Mouse (Mus musculus): ENCODE measurements around the gene Gm9045. TPM values are rescaled to one million over a fixed set of nuclear protein-coding genes. Genes with fewer than 3 reads are reported as not detected.
"Not testable (repeated sequence)": the region's sequence is repeated elsewhere in the genome, so short reads cannot be mapped to it uniquely, and the experiment has no call there.

Gm9045 gene
- polyA plus RNA-seq (2012; rRNA removed) = 0.05 TPM in 1 of 2 replicates, not detected in the other

- not testable (repeated sequence) for DNase-seq (ENCODE audit: low read depth, low spot score)
- no CpG with 5 or more reads among the region's 14 CpGs for WGBS
Observed at GRCm38 (mm10) chr10:118337731-118338130, at the start of gene Gm9045. Gene Gm9045 (minus strand): TSS chr10:118337831.

GRCm38 (mm10) chr10:118370443-118370842 is 32.8 kb upstream of the Gm9045 start:
- 1% methylated on average over 10 of the region's 10 CpGs for WGBS
- DNase-seq (ENCODE audit: low read depth, low spot score) = peak; percentile 42

GRCm38 (mm10) chr10:118369518-118369917 is 31.9 kb upstream of the Gm9045 start:
- WGBS = 60% methylated on average over 9 of the region's 9 CpGs
- no peak for DNase-seq (ENCODE audit: low read depth, low spot score)

DNA sequence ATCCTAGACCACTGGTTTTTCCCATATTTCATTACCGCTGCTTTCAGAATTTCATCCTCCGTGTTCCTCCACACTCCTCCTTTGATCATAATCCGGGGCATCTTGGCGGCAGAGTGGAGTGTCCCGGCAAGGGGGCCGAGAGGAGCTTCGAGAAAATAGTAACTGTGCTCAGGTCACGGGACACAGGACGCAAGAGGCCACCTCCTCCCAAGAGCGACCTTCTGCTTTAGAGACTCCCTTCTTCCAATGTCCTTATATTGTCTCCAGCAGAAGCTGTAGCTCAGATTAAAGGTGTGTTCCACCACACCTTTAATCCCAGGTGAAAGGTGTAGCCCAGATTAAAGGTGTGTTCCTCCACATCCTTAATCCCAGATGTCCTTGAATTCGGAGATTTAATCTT is 16.4 kb upstream of the Gm9045 start, which contains the start of gene Gm9049:
Gene Gm9049 (minus strand): TSS at position 101 of the 400 bp plus-strand sequence.
- no CpG with 5 or more reads among the region's 11 CpGs for WGBS

DNA sequence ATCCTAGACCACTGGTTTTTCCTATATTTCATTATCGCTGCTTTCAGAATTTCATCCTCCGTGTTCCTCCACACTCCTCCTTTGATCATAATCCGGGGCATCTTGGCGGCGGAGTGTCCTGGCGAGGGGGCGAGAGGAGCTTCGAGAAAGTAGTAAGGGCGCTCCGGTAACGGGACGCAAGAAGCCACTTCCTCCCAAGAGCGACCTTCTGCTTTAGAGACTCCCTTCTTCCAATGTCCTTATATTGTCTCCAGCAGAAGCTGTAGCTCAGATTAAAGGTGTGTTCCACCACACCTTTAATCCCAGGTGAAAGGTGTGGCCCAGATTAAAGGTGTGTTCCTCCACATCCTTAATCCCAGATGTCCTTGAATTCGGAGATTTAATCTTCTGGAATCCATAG is 10.9 kb upstream of the Gm9045 start, which contains the start of gene Gm9048:
Gene Gm9048 (minus strand): TSS at position 101 of the 400 bp plus-strand sequence.
- WGBS = 86% methylated on average over 1 of the region's 14 CpGs

More for the DNA sequence above, 16.4 kb upstream of the Gm9045 start, which contains the start of gene Gm9049:
- not testable (repeated sequence) for DNase-seq (ENCODE audit: low read depth, low spot score)

GRCm38 (mm10) chr10:118343155-118343554 is 5.5 kb upstream of the Gm9045 start, which contains the start of gene Gm9046:
Gene Gm9046 (minus strand): TSS chr10:118343255.
- WGBS = no CpG with 5 or more reads among the region's 14 CpGs
- DNase-seq (ENCODE audit: low read depth, low spot score) = not testable (repeated sequence)

More for the DNA sequence above, 10.9 kb upstream of the Gm9045 start, which contains the start of gene Gm9048:
- DNase-seq (ENCODE audit: low read depth, low spot score) = not testable (repeated sequence)

GRCm38 (mm10) chr10:118332308-118332707 is 5.3 kb downstream of the Gm9045 start, which contains the start of gene Gm9044:
Gene Gm9044 (minus strand): TSS chr10:118332408.
- no CpG with 5 or more reads among the region's 14 CpGs for WGBS
- not testable (repeated sequence) for DNase-seq (ENCODE audit: low read depth, low spot score)

DNA sequence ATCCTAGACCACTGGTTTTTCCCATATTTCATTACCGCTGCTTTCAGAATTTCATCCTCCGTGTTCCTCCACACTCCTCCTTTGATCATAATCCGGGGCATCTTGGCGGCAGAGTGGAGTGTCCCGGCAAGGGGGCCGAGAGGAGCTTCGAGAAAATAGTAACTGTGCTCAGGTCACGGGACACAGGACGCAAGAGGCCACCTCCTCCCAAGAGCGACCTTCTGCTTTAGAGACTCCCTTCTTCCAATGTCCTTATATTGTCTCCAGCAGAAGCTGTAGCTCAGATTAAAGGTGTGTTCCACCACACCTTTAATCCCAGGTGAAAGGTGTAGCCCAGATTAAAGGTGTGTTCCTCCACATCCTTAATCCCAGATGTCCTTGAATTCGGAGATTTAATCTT is 10.8 kb downstream of the Gm9045 start, which contains the start of gene Gm9040:
Gene Gm9040 (minus strand): TSS at position 101 of the 400 bp plus-strand sequence.
- DNase-seq (ENCODE audit: low read depth, low spot score) = not testable (repeated sequence)
- WGBS = no CpG with 5 or more reads among the region's 11 CpGs

DNA sequence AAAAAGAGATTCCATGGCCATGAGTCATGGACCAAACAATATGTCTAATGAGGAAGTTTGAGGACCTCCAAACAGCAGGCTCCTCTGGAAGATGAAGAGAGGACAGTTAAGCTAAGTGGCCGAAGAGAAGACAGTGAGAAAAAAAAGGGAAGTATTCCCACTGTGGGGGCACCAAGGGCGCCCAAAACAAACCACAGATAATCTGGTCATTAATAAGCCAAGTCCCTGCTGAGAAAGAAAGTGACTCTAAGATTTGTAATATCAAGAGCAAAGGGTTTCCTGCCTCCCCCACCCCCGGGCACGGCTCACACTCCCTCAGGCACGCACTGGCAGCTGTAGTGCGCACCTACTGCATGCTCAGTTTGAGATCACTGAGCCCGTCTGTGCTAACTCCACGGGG is 18.6 kb downstream of the Gm9045 start:
- 77% methylated on average over 8 of the region's 8 CpGs for WGBS
- DNase-seq (ENCODE audit: low read depth, low spot score) = no peak

- not testable (repeated sequence) for DNase-seq (ENCODE audit: low read depth, low spot score)
- 37% methylated on average over 2 of the region's 2 CpGs for WGBS
Observed at GRCm38 (mm10) chr10:118302133-118302532, 35.5 kb downstream of the Gm9045 start.

DNA sequence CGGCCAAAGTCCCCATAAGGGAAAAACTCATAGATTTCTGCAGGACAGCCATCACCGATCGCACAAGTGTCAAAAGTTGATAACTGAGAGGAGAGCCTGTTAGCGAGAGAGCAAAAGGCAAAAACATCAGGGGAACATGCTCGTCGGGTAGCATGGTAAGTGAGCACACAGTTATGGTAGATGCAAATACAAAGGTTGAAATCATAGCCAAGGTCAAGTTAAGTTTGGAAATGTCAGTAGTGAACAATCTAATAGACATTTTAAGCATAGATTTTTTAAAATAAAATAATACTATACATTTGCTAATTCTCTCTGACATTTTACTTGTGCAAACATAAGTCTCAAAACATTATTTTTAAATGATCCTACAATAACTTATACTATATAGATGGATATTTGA is 42.7 kb downstream of the Gm9045 start, which contains the start of gene Iltifb:
Gene Iltifb (minus strand): TSS at position 101 of the 400 bp plus-strand sequence.
- DNase-seq (ENCODE audit: low read depth, low spot score) = no peak
- WGBS = 97% methylated on average over 6 of the region's 6 CpGs

Other genes starting within 250 kb of the Gm9045 start
- 1.7 and 2.3 TPM in 2 replicates for gene Mdm1, start 196.0 kb downstream of the Gm9045 start, polyA plus RNA-seq (2012; rRNA removed)
- 0.10 and 1.0 TPM in 2 replicates for gene Il22, start 132.9 kb downstream of the Gm9045 start, polyA plus RNA-seq (2012; rRNA removed)
- gene Gm32717, start 97.1 kb downstream of the Gm9045 start, polyA plus RNA-seq (2012; rRNA removed) = not detected in 2 replicates
- gene Gm32802, start 79.1 kb downstream of the Gm9045 start, polyA plus RNA-seq (2012; rRNA removed) = not detected in 2 replicates
- gene Iltifb, start 42.8 kb downstream of the Gm9045 start, polyA plus RNA-seq (2012; rRNA removed) = not detected in 2 replicates
- gene Gm9040, start 10.9 kb downstream of the Gm9045 start, polyA plus RNA-seq (2012; rRNA removed) = not detected in 2 replicates
- gene Gm9044, start 5.4 kb downstream of the Gm9045 start, polyA plus RNA-seq (2012; rRNA removed) = not detected in 2 replicates
- gene Gm9046, start 5.4 kb upstream of the Gm9045 start, polyA plus RNA-seq (2012; rRNA removed) = not detected in 2 replicates
- gene Gm9048, start 10.8 kb upstream of the Gm9045 start, polyA plus RNA-seq (2012; rRNA removed) = not detected in 2 replicates
- 0.05 TPM in 1 of 2 replicates, not detected in the other for gene Gm9049, start 16.3 kb upstream of the Gm9045 start, polyA plus RNA-seq (2012; rRNA removed)
- gene Ifng, start 103.2 kb upstream of the Gm9045 start, polyA plus RNA-seq (2012; rRNA removed) = 0.18 and 0.87 TPM in 2 replicates